Mouse (Mus musculus) kidney, postnatal 4 days (tissue): ENCODE measurements around the gene Arl5b.

Source experiments
- DNase-seq, 2 experiments: peaks; one replicate each; pipeline ENCODE4 v3.0.0; 2021; ENCODE audit warnings: mixed read lengths in 2 of 2

Gene Arl5b

GRCm38 (mm10) chr2:15049117-15049873 is at the start of gene Arl5b:
TSS of gene Arl5b (plus strand) at chr2:15049395.
- peak; percentile 93 to 94 for DNase-seq

DNA sequence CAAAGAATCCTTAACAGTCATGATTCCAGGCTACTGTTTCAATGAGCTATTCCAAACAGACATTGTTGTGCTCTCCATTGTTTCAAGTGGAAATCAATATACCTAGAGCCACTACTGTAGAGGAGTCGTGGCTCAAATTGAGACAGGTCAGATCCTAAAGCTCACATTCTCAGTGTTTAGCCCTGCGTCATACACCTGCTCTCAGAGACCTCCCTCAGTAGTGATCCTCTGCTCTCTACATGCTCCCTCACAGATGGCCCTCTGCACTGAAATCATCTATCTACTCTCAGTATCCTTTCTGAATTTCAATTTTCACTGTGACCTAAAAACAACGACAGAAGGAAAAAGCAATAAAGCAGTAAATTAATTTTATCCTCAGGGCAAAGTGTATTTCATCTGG is 41.7 kb upstream of the Arl5b start:
- DNase-seq: no peak

DNA sequence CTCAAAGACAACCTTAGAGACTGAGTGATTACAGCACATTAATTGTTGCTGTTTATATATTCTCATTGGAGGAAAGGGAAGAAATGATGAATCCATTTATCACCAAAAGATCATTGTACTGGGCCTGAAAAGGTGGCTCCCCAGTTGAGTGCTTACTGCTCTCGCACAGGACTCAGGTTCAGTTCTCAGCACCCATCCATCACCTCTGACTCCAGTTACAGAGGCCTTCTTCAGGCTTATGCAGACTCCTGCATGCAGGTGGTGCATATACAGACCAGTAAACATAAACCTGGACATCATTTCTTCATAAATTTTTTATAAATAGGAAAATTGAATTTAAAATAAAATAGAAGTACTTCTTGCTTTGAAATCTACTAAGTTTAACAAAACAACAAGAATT is 41.1 kb upstream of the Arl5b start:
- no peak for DNase-seq

DNA sequence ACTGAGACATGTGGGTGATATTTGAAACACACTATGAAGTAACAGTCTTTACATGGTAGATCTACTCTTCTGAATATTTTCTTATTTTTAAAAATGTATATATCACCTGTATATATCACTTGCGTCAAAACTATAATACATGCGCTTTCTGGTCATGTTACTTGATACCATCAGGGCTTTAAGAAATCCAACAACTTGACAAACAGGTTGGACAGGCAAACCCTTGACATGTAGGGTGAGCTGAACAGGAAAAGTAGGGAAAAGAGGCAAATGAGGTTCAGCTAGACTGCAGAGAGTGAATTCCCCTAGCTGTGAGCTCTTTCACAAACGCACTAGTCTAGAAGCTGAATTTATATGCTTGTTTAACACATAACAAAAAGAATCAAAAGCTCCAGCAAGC is 22.4 kb upstream of the Arl5b start:
- DNase-seq: no peak

- DNase-seq: no peak
Observed at GRCm38 (mm10) chr2:15027816-15028215, 21.4 kb upstream of the Arl5b start.

- DNase-seq: peak; percentile 13 to 31
Observed at GRCm38 (mm10) chr2:15038705-15039104, 10.5 kb upstream of the Arl5b start.

DNA sequence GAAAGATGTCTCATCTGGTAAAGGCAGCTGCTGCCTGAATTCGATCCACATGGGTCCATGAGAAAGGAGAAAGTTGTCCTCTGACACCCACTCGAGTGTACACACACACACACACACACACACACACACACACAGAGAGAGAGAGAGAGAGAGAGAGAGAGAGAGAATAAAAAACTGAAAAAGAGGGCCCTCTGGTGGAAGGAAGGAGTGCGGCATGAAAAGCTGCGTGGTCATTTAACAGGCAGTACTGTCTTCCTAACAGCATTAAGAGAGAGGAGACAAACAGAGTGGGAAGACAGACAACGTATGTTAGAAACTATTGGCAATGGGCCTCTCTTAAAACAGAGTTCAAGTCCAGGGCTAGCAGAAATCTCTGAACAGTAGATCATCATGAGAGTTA is 8.9 kb upstream of the Arl5b start:
- DNase-seq: peak; percentile 31 to 46

- no peak for DNase-seq
Observed at GRCm38 (mm10) chr2:15054496-15054895, 5.3 kb downstream of the Arl5b start.

- DNase-seq: peak; percentile 98 to 99
Observed at GRCm38 (mm10) chr2:15054945-15055637, 5.9 kb downstream of the Arl5b start, which contains the start of gene Nsun6. TSS of gene Nsun6 (minus strand) at chr2:15055069.

DNA sequence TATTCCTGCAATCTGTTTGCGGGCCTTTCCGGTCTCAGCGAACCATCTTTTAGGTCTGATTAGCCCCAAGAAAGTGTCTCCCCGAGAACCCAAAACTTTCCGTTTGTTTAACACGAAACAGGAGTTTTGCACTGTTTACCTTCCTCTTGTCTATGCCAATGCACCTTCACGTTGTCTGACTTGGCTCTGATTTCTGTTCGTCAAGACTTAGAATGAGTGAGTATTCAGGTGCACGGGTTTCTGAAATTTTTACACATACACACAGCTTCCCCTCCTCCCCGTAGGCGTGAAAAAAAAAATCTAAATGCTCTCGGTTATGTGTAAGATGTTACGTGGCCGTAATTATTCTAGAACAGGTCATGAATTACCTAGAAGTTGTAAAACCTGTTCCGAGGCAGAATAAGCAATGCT is 6.6 kb downstream of the Arl5b start:
- no peak for DNase-seq

DNA sequence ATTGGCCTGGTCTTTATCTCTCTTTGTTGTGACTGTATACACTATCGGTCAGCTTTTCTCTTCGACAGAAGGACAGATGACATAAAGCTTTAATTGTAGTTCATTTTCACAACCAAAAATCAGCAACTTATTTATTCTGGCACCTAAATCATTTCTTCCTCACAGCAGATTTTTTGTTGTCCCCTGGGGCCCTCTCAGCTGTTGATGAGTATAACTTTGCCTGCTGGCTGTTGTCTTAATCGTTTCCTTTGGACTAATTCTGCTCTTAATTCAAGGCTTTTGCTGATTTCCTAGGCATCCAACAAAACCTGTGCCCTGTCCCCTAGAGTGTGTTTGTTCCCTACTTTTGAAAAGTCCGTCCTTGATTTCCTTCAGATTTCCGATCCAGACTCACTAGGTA is 9.0 kb downstream of the Arl5b start:
- peak; percentile 16 to 17 for DNase-seq

DNA sequence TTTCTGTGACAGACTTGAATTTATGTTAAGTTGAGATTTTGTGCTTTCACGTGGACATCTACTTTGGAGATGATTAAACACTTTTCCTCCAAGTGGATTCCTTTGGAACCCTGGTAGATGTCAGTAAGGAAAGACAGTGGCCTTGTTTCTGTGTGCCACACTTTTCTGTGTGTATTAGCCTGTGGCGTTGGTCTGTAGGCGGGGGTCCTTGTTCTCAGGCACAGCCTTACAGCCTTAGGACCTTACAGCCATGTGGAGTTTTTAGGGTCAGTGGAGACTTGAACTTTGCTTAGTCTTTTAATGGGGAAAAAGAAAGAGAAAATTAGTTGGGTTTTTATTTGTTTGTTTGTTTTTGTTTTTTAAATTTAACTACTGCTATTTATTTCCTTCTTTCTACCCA is 11.7 kb downstream of the Arl5b start:
- DNase-seq: no peak

- DNase-seq: no peak
Observed at GRCm38 (mm10) chr2:15063815-15064214, 14.6 kb downstream of the Arl5b start.

DNA sequence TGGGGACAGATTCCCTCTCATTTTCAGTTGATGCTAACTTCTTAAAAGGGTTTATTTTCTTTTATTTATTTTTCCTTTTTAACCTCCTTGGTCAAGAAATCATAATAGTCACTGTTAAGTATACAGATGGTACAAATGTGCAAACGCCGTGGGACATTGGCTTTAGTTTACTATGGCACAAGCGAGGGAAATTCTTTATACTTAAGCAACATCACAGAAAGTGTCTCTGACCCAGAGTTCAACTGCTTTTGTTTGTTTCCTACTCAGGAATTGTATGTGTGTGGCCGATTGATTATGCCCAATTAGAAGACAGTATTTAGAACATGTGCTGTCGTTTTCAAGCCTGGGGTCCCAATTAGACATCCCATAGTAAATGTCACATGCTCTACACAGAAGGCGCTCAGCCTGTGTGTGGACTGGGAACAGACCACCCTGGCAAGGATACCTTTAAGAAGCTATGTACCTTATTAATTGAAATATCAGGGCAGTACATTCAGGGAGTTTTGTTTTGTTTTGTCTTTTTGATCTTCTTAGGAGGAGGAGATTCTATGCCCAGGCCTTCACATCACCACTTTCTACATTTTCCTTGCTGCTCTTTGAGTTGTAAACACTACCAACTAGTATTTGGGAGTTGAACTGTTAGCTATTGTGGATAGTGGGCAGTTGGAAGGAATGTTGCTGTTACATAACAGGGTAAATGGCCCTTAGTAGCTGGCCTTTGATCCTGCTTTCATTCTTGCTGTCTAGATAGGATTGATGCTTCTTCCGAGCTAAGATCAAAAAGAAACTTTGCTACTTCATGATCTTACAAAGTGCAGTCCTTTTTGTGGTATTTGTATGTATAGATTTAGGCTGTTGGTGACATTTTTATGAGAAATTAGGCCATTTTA is 15.4 kb downstream of the Arl5b start:
- DNase-seq: no peak

DNA sequence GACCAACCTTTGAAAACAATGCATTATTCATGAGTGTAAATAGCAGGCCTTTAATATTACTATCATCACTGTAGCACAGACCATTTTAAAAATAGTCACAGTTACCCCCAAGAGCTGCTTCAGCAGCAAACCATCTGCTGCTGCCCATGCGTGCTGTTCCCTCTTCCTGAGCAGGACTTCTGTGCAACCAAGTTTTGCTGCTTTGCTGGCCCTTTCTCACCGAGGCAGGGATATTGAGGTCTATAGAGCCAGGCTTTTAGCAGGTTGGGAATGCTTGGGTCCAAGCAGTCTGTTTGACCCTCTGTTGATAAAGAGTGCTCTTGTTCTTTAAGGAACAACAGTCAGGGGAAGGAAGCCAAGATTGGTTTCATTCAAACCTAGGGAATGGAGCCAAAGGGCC is 16.3 kb downstream of the Arl5b start:
- no peak for DNase-seq

DNA sequence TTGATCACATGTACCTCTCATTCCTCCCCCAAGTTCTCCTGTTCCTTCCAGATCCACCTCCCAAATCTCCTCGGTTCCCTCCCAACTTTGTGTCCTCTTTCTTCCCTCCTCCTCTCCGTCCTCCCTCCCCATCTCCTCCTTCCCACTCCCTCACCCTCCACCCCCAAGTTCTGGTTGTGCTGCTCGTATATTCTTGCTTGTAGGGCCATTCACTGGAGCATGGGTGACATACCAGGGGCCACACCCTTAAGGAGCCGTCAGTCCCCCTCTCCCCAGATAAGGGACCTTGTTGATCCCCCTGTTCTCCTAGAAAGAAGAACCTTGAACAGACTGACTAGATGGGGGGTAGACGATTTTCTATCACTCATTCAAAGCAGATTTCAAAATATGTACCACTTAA is 17.9 kb downstream of the Arl5b start:
- DNase-seq: no peak

GRCm38 (mm10) chr2:15083702-15084101 is 34.5 kb downstream of the Arl5b start:
- DNase-seq: no peak

GRCm38 (mm10) chr2:15087308-15087707 is 38.1 kb downstream of the Arl5b start:
- DNase-seq: no peak

- no peak for DNase-seq
Observed at GRCm38 (mm10) chr2:15096514-15097090, 47.4 kb downstream of the Arl5b start.

DNA sequence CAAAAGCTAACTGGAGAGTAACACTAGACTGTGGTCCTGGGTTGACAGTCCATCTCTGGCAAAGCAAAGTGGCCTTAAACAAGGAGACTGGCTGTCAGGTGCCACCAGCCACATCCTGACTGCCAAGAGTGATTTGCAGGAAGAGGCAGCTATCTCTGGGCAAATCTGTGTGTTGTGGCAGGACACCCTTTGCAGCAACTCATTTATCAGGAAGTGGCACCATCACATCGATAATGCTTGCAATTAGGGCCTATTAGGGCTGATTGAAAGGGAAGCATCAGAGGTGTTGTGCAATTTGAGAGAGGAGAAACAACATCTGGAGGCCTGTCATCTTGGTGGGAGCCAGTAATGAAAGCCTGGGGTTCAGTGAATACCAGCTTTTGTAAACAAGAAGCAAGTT is 55.2 kb downstream of the Arl5b start:
- DNase-seq: no peak

GRCm38 (mm10) chr2:15111290-15111689 is 62.1 kb downstream of the Arl5b start:
- DNase-seq: no peak

DNA sequence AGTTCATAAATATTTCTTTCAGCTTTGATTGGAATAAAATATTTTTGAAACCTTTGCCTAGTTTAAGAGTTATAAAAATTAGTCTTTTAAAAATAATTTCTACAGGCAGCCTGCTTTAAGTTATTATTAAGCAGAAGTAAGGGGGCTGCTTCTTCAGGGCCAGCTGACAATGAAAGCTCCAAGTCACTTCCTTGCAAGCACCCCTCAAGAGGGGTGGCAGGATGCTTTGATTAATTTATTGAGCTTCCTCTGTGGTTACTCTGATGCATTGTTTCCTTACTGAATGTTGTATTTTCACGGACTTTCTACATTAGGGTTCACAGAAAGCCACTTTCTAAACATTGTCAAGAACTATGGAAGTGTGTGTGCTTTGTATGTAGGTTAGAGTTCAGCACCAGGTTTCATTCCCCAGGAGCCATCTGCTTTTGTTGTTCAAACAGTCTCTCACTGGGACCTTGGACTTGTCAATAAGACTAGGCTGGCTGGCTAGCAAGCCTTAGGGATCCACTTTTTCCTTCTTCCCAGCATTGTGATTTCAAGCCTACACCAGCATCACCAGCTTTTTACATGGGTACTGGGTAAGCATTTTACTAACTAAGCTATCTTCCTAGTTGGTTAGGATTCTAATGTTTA is 62.7 kb downstream of the Arl5b start:
- no peak for DNase-seq
